ENCODE assay signal across 28 mouse cellular contexts in the genomic region with DNA sequence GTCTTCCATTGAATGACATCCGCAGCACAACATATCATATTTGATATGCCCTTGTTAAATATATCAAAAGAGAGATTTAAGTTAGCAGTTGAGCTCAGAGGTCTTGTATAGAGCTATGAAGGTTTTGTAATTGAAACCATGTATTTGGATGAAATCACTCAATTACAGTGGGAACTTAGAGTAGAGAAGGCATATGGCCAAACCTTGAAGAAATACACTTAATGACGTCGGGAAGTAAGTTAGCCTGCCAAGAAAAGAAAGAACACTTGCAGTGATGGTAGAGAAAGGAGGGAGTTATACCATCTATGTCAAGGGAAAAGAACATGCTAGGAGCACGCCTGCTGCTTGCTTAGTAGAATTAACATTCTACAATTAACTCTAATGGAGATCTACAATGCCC. TPM values are rescaled to one million over a fixed set of nuclear protein-coding genes. Genes with fewer than 3 reads are reported as not detected.
DNase-seq lines count a peak whose midpoint lies in the region; ATAC-seq lines count a peak whose summit lies in the region.
"Had no signal": no experiment of that assay in that cellular context is flagged by ENCODE, and none has a peak within 500 bp of the region (broad histone marks: within the 10 kb centered on the region; RNA-seq: fewer than 3 reads in every experiment).

No protein-coding gene starts in this region.

- H3K4me2 ChIP-seq in forebrain, embryonic 14.5 days (ENCODE audit: low read length): no peak overlapping the region
- H3K4me2 ChIP-seq in forebrain, embryonic 11.5 days (ENCODE audit: low read depth, low read length, severe bottlenecking): no peak overlapping the region
- H3K4me2 ChIP-seq: embryonic facial prominence, embryonic 12.5 days; forebrain, embryonic 13.5 days; heart, embryonic 12.5 days; heart, embryonic 15.5 days; hindbrain, embryonic 13.5 days; intestine, embryonic 15.5 days had no signal

- H3K27ac ChIP-seq in forebrain, embryonic 14.5 days (ENCODE audit: low read depth, low read length): no peak overlapping the region
- H3K27ac ChIP-seq in forebrain, embryonic 11.5 days (ENCODE audit: low read depth, low read length): no peak overlapping the region
- H3K27ac ChIP-seq: embryonic facial prominence, embryonic 12.5 days; forebrain, embryonic 13.5 days; gastrocnemius, adult 2 months; heart, embryonic 15.5 days; hindbrain, embryonic 10.5 days; hindbrain, embryonic 13.5 days; intestine, embryonic 15.5 days had no signal

- no peaks in the 10 kb centered on the region for H3K36me3 ChIP-seq in forebrain, embryonic 14.5 days (ENCODE audit: control insufficient read depth, insufficient read depth, low read length)
- H3K36me3 ChIP-seq in forebrain, embryonic 11.5 days (ENCODE audit: control insufficient read depth, insufficient read depth, low read length): no peaks in the 10 kb centered on the region
- H3K36me3 ChIP-seq: embryonic facial prominence, embryonic 12.5 days; heart, embryonic 12.5 days; heart, embryonic 15.5 days; hindbrain, embryonic 10.5 days; hindbrain, embryonic 13.5 days; intestine, embryonic 15.5 days had no signal

- no peaks in the 10 kb centered on the region for H3K27me3 ChIP-seq in forebrain, embryonic 14.5 days (replicated peaks; ENCODE audit: control insufficient read depth, insufficient read depth, low read length)
- no peaks in the 10 kb centered on the region for H3K27me3 ChIP-seq in forebrain, embryonic 11.5 days (ENCODE audit: control insufficient read depth, insufficient read depth, low read length)
- H3K27me3 ChIP-seq: embryonic facial prominence, embryonic 12.5 days; forebrain, embryonic 13.5 days; heart, embryonic 12.5 days; heart, embryonic 15.5 days; hindbrain, embryonic 13.5 days; intestine, embryonic 15.5 days had no signal

- H3K9me3 ChIP-seq in forebrain, embryonic 14.5 days (replicated peaks; ENCODE audit: control insufficient read depth, low read length): no peaks in the 10 kb centered on the region
- H3K9me3 ChIP-seq in forebrain, embryonic 11.5 days (ENCODE audit: control insufficient read depth, low read length): no peaks in the 10 kb centered on the region
- H3K9me3 ChIP-seq: embryonic facial prominence, embryonic 12.5 days; forebrain, embryonic 13.5 days; heart, embryonic 12.5 days; heart, embryonic 15.5 days; hindbrain, embryonic 10.5 days; hindbrain, embryonic 13.5 days; intestine, embryonic 15.5 days had no signal

- DNase-seq in forebrain, embryonic 14.5 days (ENCODE audit: low spot score): peak; percentile 38
- no peak for DNase-seq in forebrain, embryonic 11.5 days (ENCODE audit: low spot score)
- DNase-seq in NIH3T3 (ENCODE audit: low read depth) (peak; percentile 75), adipocyte (ENCODE audit: low spot score) (peak; percentile 66), liver (no peak)
- no peak for DNase-seq in spleen, adult 12 weeks (ENCODE audit: low spot score)
- DNase-seq: adrenal gland, postnatal 14 days; cerebellum, adult 18-20 months; cerebellum, adult 9-10 months; cerebellum, postnatal 14 days; forebrain, postnatal 0 days; gastrocnemius, adult 2 months; gastrocnemius, postnatal 14 days; heart, adult 18-20 months; heart, postnatal 10 days; heart, postnatal 36 days had no signal

- 52% methylated on average over 4 of the region's 4 CpGs for WGBS in forebrain, embryonic 14.5 days
- 73% methylated on average over 4 of the region's 4 CpGs for WGBS in forebrain, embryonic 11.5 days

- no peak for ATAC-seq in forebrain, embryonic 14.5 days
- no peak for ATAC-seq in forebrain, embryonic 11.5 days (replicated peaks; ENCODE audit: low FRiP score)
- ATAC-seq: activated CD4-positive, CD25-positive, alpha-beta regulatory T cell, adult 4 months; CD4-positive, CD25-positive, alpha-beta regulatory T cell, adult 4 months; forebrain, embryonic 13.5 days; forebrain, postnatal 0 days; hindbrain, embryonic 16.5 days; intestine, embryonic 15.5 days had no signal

- no peaks in the 10 kb centered on the region for H3K4me1 ChIP-seq in forebrain, embryonic 14.5 days (ENCODE audit: control insufficient read depth, insufficient read depth, low read length)
- no peaks in the 10 kb centered on the region for H3K4me1 ChIP-seq in forebrain, embryonic 11.5 days (replicated peaks; ENCODE audit: control insufficient read depth, insufficient read depth, low read length)
- H3K4me1 ChIP-seq: embryonic facial prominence, embryonic 12.5 days; forebrain, embryonic 13.5 days; heart, embryonic 12.5 days; heart, embryonic 15.5 days; hindbrain, embryonic 10.5 days; hindbrain, embryonic 13.5 days; intestine, embryonic 15.5 days had no signal

- no peak overlapping the region for H3K4me3 ChIP-seq in forebrain, embryonic 14.5 days (ENCODE audit: low read depth, low read length)
- no peak overlapping the region for H3K4me3 ChIP-seq in forebrain, embryonic 11.5 days (ENCODE audit: low read depth, low read length)
- H3K4me3 ChIP-seq: embryonic facial prominence, embryonic 12.5 days; erythroblast, embryonic 14.5 days; forebrain, embryonic 13.5 days; gastrocnemius, adult 2 months; heart, embryonic 12.5 days; heart, embryonic 15.5 days; hindbrain, embryonic 10.5 days; hindbrain, embryonic 13.5 days; intestine, embryonic 15.5 days had no signal

- no peak overlapping the region for H3K9ac ChIP-seq in forebrain, embryonic 14.5 days (ENCODE audit: low read length)
- no peak overlapping the region for H3K9ac ChIP-seq in forebrain, embryonic 11.5 days (ENCODE audit: low read length)
- H3K9ac ChIP-seq: embryonic facial prominence, embryonic 12.5 days; forebrain, embryonic 13.5 days; forebrain, postnatal 0 days; heart, embryonic 12.5 days; heart, embryonic 15.5 days; hindbrain, embryonic 13.5 days; intestine, embryonic 15.5 days had no signal

RNA-seq across cellular contexts. Expression of gene Gm28710, which starts 11.1 kb away (rescaled TPM):
- polyA plus RNA-seq in forebrain, embryonic 14.5 days (2014; fragmentation: Nextera tagmentation; extraction: Ambion mirVana): not detected in 2 replicates
- polyA plus RNA-seq in forebrain, embryonic 11.5 days (2014; fragmentation: Nextera tagmentation; extraction: Ambion mirVana): not detected in 2 replicates
- polyA plus RNA-seq: activated CD4-positive, CD25-positive, alpha-beta regulatory T cell, adult 4 months; CD4-positive, CD25-positive, alpha-beta regulatory T cell, adult 4 months; embryonic facial prominence, embryonic 12.5 days; erythroblast, embryonic 14.5 days; forebrain, embryonic 13.5 days; forebrain, postnatal 0 days; frontal cortex, adult 2 months; heart, embryonic 12.5 days; heart, embryonic 15.5 days; hindbrain, embryonic 10.5 days; hindbrain, embryonic 13.5 days; hindbrain, embryonic 16.5 days had no signal

Comparison
In these comparisons a context has a peak if more than half of its experiments do, and no peak if none do; other contexts are left out.
1. DNase-seq: peak in forebrain, embryonic 14.5 days (single experiment), NIH3T3 (single experiment) and adipocyte (single experiment); none in forebrain, embryonic 11.5 days (single experiment), spleen, adult 12 weeks (single experiment) and liver (single experiment).